Mouse (Mus musculus) kidney, adult 8-10 months (tissue): ENCODE data around the gene T.
"Not testable (repeated sequence)": the region's sequence is repeated elsewhere in the genome, so short reads cannot be mapped to it uniquely, and the experiment has no call there.

ENCODE experiments used
- DNase-seq, 2 experiments: peaks; one replicate each; pipeline ENCODE4 v3.0.0; 2022

T gene

DNA sequence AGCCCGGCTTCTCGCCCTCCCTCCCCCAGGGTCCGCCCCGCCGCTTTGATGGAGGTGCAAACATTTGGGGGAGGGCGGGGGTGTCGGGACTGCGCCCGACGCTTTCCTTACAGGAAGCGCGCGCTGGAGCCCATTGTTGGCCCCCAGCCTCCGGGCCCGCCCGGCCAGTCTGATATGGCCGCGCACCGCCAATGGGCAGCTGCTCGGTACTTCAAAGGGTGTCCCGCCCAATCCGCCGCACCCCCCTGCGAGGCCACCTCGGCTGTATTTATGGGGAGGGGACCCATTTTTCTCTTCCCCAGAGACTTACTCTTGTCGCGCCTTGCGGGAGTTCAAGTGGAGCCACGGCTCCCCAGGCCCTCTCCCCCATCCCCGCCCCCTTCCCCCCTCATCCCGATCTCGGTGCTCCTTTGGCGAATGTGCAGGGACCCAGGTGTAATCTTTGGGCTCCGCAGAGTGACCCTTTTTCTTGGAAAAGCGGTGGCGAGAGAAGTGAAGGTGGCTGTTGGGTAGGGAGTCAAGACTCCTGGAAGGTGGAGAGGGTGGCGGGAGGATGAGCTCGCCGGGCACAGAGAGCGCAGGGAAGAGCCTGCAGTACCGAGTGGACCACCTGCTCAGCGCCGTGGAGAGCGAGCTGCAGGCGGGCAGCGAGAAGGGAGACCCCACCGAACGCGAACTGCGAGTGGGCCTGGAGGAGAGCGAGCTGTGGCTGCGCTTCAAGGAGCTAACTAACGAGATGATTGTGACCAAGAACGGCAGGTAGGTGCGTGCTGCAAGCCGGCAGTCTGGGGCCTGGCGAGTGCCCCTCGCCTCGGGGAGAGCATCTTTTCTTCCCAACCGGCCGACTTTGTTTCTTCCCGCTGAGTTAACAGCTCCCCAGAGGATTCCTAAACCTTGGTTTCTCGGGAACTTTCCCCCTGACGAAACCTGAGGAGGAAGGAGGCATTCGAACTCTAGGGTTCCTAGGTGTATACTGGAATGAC lies at the start of gene T:
Gene T (plus strand): TSS at position 446 of the 983 bp plus-strand sequence.
- no peak for DNase-seq

DNA sequence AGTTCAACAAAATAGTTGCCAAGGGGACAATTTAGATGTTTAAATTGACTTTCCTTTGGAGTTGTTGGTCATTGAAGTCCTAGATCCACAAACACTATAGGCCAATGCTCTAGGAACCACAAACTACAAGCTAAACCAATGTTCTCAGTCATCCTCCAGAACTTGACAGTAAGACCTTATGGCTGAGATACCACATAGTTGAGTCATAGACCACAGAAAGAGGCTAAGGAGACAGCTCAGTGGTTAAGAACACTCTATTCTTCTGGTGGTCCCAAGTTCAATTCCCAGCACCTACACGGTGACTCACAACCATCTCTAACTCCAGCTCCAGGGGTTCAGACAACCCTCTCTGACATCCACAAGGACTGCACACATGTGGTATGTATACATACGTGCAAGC lies 48.8 kb upstream of the T start:
- no peak for DNase-seq

DNA sequence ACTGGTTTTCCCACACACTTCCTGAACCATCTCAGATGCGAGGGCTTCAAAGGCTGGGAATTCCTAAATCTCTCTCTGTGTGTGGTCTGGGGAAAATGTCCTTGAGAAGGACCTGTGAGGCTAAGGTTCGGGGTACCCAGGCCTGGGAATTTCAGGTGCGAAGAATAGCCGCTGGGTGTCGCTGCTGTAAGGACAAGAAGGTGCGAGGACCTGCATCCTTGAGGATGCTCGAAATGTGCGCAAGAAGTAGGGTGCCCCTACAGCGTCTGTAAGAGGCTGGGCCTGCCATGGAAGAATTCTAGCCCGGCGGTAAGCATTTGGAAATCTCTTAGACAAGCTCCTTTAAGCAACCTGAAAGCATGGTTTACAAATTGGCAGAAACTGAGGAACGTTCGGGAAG lies 45.8 kb upstream of the T start:
- DNase-seq: peak in 1 of 2 experiments; percentile 50

DNA sequence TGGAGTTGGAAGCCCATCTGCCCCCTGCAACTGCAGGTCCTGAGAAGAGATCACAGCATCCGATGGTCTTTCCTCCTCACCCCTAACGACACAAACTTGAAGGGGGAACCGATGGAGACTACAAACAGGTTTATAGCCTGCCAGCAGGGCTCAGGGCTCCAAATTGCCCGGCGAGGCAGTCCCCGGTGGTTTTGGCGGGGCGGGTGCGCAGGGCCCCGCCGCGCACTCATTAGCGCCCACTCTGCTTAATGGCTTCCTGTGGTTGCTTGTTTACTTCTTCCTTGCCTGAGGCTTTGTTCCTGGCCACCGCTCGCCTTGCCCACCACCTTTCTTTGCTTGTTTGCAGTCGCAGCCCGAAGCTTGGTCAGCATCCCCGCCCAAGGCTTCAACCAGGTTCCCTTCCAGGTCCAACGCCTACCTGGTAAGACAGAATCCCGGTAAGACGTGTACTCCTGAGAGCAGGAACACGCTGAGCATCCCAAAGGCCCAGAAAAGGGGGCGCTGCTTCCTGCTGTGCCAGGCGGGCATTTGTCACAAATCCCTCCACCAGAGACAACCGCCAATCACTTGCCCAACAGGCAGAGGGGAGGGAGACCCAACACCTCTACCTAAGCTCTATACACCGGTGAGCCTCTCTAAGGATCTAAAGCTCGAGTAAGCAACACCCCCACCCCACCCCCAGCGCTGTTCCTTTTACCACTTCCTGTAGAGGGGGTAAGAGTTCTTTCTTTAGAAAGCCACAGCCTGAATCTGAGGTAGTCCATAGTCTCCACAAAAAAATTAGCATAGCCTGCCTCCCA lies 45.0 kb upstream of the T start:
- no peak for DNase-seq

DNA sequence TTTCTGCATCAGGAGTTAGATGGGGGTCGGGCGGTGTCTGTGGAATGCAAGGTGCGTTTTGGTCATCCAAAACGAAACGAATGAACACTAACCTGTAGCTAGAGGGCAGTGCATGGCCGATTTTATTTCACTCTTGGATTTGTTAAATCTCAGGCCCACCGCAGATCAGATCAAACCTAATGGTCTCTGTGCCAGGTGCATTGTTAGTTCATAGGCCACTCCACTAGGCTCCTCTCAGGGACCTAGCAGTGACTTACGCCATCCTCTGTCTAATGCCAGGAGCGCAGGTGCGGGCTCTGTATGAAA lies 44.5 kb upstream of the T start:
- no peak for DNase-seq

DNA sequence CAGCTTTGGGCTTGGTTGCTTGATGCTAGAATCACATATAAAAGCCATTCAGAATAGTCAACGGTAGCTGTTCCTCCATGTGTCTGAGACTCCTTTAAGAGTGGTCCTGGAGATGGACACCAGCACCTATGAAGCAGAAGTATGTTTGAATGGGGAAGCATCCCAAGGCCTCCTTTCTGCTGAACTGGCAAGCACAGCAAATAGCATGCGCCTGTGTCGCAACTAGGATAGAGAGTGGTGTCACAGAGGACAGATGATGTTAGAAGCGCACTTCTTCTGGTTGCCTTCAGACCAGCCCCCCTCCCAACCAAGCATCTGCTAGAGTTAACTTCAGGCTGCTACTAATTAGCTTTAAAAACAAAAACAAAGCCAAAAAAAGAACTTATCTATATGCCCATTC lies 43.7 kb upstream of the T start:
- DNase-seq: no peak

DNA sequence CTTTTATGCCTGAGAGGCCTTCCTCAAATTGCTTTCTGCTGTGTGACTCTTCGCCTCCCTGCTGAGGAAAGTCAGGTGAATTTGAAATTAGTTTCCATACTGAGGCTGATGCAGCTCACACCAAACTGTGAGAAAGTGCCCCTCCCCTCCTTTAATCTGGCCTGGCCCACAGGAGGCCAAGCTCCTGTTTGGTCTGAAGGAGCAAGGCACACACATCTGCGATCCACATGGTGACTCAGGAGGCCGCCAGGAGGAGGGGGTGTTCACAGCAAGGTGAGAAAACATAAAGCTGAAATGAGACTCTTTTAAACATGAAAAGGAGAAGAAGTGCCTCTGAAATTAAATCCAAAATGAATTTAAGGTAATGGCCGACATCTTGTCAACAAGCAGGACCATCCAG lies 37.9 kb upstream of the T start:
- no peak for DNase-seq

DNA sequence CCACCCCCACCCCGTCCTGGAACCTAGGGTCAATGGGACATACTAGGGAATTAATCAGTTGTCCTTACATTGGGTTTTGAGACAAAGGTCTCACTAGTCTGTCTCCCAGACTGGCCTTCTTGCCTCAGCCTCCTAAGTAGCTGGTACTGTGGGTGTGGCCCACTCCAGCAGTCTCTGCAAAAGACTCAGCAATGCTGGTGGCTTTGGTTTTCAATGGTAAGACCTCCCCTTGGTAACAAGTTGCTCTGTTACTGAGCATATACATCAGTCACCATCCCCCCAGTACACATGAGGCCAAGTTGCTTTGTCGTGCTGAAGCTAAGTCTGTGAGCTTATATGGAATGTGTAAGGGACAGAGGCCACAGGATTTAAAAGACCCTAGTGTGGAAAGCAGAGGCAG lies 36.3 kb upstream of the T start:
- DNase-seq: no peak

DNA sequence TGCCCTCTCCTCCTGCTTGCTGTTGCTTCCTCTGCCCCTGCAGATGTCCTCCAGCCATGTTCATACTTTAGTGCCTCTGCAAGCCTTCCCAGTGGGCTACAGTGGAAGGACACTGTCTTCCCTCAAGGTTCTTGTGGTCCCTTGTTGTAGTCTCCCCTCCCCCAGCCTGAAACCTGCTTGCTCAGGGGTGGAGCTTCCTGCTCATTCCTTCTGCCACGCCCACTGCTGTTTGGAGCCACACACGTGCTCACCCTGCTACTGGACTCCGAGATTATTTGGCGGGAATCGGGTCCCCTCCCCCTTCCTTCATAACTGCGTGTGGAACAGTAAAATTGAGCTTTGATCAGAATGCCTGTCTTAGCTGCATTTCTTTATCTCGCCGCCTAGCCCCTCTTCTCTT lies 30.3 kb upstream of the T start:
- not testable (repeated sequence) for DNase-seq

DNA sequence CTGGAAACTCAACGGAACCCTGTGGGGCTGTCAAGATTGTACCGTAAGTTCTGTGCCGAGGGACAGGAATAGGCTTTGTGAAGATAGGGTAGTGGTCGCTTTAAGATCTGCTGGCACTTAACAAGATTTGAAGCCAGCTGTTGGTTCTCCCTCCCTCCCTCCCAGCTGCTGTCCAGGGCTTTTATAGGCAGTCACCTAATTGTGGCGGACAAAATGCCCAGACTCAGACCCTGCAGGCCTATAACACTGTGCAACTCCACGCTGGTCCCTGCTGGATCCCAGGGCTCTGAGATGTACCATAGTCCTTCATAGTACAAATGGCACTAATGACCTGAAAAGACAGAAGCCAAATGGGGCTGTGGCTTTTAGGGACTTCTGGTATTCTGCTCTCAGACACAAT lies 27.9 kb upstream of the T start:
- no peak for DNase-seq

DNA sequence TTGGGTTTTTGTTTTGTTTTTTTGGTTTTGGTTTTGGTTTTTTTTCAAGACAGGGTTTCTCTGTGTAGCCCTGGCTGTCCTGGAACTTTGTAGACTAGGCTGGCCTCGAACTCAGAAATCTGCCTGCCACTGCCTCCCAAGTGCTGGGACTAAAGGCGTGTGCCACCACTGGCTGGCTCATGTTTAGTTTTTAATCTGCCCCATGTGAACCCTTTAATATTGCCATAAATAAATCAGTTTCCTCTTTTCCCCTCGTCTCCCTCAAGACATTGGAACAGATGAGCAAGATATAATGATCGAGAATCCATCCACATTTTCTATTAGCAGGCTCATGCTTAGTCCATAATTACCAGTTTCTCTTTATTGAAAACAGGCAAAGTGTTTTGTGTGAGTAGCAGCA lies 26.2 kb upstream of the T start:
- DNase-seq: not testable (repeated sequence)

DNA sequence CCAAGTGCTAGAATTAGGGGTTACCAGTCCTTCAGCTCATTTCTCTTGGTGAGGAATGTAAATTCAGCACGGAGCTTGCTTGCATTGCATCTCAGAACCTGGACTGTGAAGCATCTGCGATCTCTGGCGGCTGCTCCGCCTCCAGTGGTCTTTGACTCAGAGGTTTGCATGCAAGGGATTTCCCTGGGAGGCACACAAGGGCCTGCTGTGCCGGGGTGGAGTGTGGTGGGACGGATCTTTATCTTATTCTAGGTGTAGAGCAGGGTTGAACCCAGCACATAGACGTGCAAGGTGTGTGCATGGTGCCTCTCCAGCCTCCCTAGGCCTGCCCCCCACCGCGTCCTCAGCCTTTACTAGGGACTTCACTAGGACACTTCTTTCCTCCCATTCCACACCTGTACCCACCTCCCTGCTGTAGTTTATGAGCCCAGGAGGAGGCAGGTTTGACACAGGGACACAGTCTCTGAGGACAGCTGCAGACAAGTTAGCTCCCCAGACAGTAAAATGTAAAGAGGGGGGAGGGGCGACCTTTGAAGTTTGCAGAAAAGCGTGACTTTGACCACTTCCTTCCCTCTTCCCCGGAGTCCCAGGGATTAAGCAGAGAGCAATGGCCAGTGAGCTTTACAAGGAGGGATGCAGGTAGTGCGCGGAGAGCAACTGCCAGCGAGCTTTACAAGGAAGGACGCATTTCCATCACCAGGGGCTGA lies 25.5 kb upstream of the T start:
- DNase-seq: peak in 1 of 2 experiments; percentile 11

DNA sequence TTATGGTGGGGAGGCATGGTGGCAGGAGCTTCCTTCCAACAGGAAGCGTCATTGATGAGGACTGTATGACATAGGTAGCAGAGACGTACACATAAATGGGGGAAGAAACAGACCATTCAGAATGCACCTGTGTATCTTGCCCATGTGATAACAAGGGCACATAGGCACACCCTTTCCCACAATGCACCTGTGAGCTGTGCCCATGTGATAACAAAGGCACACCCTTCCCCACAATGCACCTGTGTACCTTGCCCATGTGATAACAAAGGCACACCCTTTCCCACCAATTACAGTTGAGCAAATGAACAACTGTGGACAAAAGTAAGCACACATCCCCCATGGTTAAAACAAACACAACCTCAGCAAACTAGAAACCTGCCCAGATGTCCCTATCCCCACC lies 23.9 kb upstream of the T start:
- no peak for DNase-seq

DNA sequence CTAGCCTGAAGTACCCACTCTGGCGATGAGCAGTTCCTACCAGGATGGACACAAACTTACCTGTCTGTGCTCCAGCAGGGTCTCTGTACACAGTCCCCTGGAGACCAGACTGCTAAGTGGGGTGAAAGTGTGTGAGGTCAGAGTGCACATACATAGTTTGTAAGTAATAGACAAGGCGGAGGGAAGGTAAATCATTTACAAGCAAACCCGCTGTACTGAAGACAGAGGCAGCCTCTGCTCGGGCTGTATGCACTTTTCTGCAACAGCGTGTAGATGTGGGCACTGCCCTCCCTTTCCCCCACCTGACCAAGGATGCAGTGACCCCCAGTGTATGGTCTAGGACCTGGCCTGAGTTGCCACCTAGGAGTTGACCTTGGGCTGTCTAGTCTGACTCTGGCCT lies 20.6 kb upstream of the T start:
- peak; percentile 32 to 55 for DNase-seq

DNA sequence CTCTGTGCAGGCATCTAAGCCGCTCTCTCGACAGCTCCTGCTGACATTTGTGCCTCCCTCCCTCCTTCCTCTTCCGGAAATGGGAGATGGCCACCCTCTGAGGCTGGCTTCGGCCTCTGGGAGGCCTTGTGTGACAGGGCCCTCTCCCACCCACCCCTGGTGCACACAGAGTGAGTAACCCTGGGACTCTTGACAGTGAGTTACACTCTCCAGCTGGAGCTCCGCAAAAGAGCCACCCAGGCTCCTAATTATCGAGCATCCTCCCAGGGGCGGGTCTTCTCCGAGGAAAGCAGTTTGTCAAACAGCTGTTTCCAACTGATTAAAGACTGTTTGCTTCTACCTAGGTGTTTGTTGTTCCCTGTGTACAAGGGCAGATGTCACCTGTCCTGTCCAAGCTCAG lies 18.7 kb upstream of the T start:
- DNase-seq: no peak

DNA sequence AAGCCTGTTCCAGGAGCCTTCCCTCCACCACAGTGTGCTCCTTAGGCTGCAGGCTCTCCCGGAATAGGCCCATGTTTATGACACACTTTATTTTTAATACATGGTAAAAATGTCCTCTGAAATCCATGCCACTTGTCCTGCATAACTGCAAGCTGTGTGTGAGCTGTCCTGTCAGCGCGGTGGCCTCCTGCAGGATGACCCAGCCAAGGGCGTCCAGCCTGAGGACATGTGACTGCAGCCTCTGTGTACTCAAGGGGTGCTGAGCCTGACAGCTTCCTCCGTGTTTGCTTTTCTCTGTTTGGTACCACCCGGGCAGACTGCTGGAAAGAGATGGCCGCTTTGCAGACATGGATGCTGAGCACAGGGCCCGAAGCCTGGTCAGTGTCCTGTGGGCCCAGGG lies 17.4 kb upstream of the T start:
- no peak for DNase-seq

DNA sequence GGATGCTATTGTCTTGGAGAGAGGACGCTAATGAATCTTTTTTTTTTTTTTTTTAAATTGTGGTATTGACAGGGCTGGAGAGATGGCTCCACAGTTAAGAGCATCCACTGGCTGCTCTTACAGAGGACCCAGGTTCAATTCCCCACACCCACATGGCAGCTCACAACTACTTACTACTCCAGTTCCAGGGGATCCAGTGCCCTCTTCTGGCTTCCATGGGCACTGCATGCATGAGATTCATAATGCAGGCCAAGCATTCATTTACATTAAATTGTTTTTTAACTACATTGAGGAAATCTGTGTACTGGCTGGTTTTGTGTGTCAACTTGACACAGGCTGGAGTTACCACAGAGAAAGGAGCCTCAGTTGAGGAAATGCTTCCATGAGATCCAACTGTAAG lies 13.5 kb upstream of the T start:
- DNase-seq: peak in 1 of 2 experiments; percentile 28

DNA sequence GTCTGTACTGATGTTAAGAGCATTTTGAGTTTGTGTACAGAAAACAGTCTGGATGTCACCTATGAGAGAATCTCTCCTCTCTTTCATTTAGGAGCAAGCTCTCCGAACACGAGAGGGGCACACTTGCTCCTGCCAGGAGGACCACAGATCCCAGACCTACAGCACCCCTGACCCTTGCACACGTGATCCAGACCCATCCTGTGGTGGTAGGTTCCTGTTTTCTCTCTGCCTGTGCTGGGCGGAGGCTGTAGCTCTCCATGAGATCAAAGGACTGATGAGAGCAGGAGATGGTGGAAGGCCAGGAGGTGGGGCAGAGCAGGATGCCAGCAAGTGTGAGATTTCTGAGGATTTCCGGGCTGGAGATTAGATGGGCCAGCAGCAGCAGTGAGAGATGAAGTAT lies 12.7 kb upstream of the T start:
- DNase-seq: no peak

DNA sequence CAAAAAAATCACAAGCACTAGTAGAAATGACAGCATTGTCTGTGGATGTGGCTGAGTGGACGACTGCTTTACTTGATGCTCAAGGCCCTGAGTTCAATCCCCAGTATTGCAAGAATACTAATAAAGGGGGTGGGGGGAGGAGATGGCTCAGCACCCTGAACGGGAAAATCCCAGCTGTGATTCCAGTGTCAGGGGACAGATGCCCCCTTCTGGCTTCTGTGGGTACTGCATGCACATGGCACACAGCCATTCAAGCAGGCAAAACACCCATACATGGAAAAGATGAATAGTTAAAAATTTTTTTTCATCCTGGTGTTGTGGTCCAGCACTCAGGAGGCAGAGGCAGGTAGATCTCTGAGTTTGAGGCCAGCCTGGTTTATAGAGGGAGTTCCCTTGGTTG lies 10.9 kb upstream of the T start:
- DNase-seq: peak; percentile 11 to 45

DNA sequence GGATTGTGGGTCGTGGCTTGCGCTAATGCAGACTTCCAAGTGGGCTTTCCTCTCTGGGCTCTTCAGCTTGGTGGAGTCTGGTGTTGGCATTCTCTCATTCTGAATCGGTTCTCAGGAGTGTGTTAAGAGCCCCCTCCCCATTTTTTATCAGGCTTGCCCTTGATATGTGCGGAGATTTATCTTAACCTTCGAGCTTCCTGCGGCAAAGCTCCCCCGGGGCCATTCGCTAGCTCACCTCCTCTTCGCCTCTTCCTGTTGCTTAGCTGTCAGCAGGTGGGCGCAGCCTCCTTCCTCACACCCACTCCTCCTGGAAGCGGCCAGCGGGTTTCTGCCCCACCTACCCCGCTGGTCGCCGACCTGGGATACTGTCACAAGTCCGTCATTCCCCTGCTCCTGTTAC lies 4.8 kb upstream of the T start:
- DNase-seq: no peak

DNA sequence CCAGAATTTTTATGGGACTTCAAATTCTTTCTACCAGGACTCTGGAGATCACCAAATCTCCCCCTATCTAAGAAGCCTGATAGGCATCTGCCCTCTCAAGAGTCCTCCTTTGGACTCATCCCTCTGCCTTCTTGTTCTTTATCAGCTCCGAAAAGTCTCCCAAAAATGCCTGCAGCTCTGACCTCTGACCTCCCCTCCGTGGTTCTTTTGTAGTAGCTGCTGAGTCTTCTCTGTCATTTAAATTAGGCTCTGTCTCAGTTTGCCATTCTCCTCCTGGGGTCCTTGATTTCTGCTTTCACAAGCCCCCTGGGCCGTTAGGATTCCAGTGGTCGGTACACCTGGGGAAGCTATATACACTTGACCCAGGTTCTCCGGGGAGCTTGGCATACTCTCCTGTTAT lies 4.3 kb upstream of the T start:
- no peak for DNase-seq

DNA sequence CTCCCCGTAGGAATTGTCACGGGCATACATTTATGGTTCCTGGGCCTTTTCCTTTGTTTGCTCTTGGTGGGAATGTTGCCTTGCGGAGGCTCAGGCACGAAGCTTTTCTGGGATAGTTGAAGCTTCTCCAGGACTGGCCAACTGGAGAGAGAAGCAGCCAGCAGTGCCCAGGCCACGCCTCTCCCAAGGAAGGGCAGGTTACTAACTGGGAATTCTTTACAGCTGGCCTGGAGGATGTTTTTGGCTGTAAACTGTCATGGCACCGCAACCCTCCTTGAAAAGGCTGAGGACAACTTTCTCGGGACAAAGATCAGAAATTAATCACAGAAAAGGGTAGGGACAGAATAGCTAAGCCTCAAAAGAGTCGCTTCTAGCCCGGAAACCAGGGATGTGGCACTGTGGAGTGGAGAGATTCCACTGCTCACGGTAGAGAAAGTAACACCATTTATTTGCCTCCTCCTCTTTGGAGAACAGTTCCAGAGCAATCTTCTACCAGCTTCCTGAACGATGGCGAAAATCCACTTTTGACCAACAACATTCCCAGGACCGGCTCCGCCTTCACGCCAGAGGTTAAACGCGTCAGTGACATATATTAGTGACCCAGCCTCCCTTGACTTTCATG lies 1.9 kb upstream of the T start:
- no peak for DNase-seq
